Mouse (Mus musculus): ENCODE data around the gene Atp6v0c. TPM values are rescaled to one million over a fixed set of nuclear protein-coding genes. Genes with fewer than 3 reads are reported as not detected.
A peak's percentile ranks its signal among the peaks of the same experiment; 100 is the strongest.

Gene Atp6v0c
- polyA plus RNA-seq, 1 experiment from 2014 or later, result 434 TPM

GRCm38 (mm10) chr17:24149421-24149820, 20.1 kb downstream of the Atp6v0c start:
- DNase-seq (ENCODE audit: low spot score) (no peak), ATAC-seq (ENCODE audit: insufficient number of reproducible peaks, low FRiP score, low TSS enrichment, low read depth) (no peak)
- no peak overlapping the region for H3K27ac ChIP-seq (replicated peaks; ENCODE audit: low read depth, low read length)
- H3K27me3 ChIP-seq (ENCODE audit: control insufficient read depth, insufficient read depth, low read length), result no peaks in the 10 kb centered on the region
- no peak overlapping the region for H3K4me2 ChIP-seq (ENCODE audit: low read depth, severe bottlenecking)
- 91% methylated on average over 7 of the region's 7 CpGs for WGBS
- H3K36me3 ChIP-seq (ENCODE audit: control insufficient read depth, insufficient read depth, low read length), result no peaks in the 10 kb centered on the region
- peaks cover 3% of the 10 kb centered on the region; the same call in 1 of the 2 replicates for H3K4me1 ChIP-seq (ENCODE audit: control insufficient read depth, insufficient read depth, low read length)
- no peak overlapping the region for H3K4me3 ChIP-seq (ENCODE audit: low read depth, low read length)
- no peaks in the 10 kb centered on the region for H3K9me3 ChIP-seq (ENCODE audit: control insufficient read depth, low read length)
- H3K9ac ChIP-seq (ENCODE audit: low read length), result no peak overlapping the region

DNA sequence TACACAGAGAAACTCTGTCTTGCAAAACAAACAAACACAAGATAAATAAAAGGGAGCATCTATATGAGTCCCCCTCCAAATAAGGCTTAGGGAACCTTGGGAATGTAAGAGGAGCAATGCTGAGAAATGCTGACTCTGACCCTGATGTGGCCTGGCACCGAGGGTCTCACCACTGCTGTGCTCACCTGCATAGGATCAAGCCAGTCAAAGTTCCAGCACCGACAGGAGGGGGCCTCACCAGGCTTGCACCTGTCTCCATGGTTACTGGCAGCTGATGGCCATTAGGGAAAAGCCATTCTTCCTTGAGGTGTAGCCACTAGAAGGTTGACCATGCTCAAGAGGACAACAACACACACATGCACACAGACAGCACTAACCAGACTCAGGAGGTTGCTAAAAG, 26.6 kb downstream of the Atp6v0c start:
- 36% methylated on average over 2 of the region's 2 CpGs for WGBS
- H3K4me3 ChIP-seq (ENCODE audit: low read depth, low read length), result no peak overlapping the region

DNA sequence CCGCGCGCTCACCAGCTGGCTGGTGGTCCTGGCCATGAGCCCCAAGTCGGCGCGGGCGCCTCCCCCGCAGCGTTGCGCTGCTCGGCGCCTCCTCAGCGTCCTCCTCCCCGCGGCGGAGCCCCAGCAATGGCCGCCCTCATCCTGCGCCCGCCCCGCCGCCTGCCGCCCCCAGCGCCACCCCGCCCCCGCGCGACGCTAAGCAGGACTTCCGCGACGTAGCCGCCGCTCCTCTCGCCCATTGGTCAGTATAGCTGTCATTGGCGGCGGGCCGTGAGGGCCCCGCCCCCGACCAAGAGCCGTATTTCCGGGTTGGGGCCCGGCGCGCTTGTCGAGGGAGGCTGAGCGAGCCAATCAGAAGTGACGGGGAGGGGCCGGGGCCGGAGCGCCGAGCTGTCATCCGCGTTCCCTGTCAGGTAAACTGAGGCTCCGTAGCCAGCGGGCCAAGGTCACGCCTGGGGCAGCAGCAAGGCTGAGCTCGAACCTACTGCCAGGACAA, 28.0 kb downstream of the Atp6v0c start:
- no peaks in the 10 kb centered on the region for H3K36me3 ChIP-seq (ENCODE audit: control insufficient read depth, insufficient read depth, low read length)
- peak; percentile 96 for DNase-seq (ENCODE audit: low spot score)
- H3K9ac ChIP-seq (ENCODE audit: low read length), result peak overlapping the region; percentile 82
- peak overlapping the region; percentile 57; the same call in 1 of the 2 replicates for H3K27ac ChIP-seq (replicated peaks; ENCODE audit: low read depth, low read length)
- under 1% methylated on average over 44 of the region's 57 CpGs for WGBS
- H3K4me2 ChIP-seq (ENCODE audit: low read depth, severe bottlenecking), result peak overlapping the region; percentile 87
- H3K9me3 ChIP-seq (ENCODE audit: control insufficient read depth, low read length), result no peaks in the 10 kb centered on the region
- no peaks in the 10 kb centered on the region for H3K27me3 ChIP-seq (ENCODE audit: control insufficient read depth, insufficient read depth, low read length)
- peaks cover 4% of the 10 kb centered on the region for H3K4me1 ChIP-seq (ENCODE audit: control insufficient read depth, insufficient read depth, low read length)
- peak overlapping the region; percentile 96 for H3K4me3 ChIP-seq (ENCODE audit: low read depth, low read length)
- ATAC-seq (ENCODE audit: insufficient number of reproducible peaks, low FRiP score, low TSS enrichment, low read depth), result peak; percentile 97

More for the DNA sequence above, 26.6 kb downstream of the Atp6v0c start:
- Histone ChIP-seq H3K9me3 (ENCODE audit: control insufficient read depth, low read length) (no peaks in the 10 kb centered on the region), H3K27ac (replicated peaks; ENCODE audit: low read depth, low read length) (no peak overlapping the region), H3K4me1 (ENCODE audit: control insufficient read depth, insufficient read depth, low read length) (peaks cover 4% of the 10 kb centered on the region), H3K36me3 (ENCODE audit: control insufficient read depth, insufficient read depth, low read length) (no peaks in the 10 kb centered on the region), H3K27me3 (ENCODE audit: control insufficient read depth, insufficient read depth, low read length) (no peaks in the 10 kb centered on the region), H3K4me2 (ENCODE audit: low read depth, severe bottlenecking) (no peak overlapping the region), H3K9ac (ENCODE audit: low read length) (no peak overlapping the region)
- no peak for ATAC-seq (ENCODE audit: insufficient number of reproducible peaks, low FRiP score, low TSS enrichment, low read depth)
- no peak for DNase-seq (ENCODE audit: low spot score)

- H3K36me3 ChIP-seq (ENCODE audit: control insufficient read depth, insufficient read depth, low read length), result no peaks in the 10 kb centered on the region
- no peaks in the 10 kb centered on the region for H3K27me3 ChIP-seq (ENCODE audit: control insufficient read depth, insufficient read depth, low read length)
- ATAC-seq (ENCODE audit: insufficient number of reproducible peaks, low FRiP score, low TSS enrichment, low read depth), result no peak; the same call in 1 of the 2 replicates
- H3K4me2 ChIP-seq (ENCODE audit: low read depth, severe bottlenecking), result peak overlapping the region; percentile 87
- H3K9ac ChIP-seq (ENCODE audit: low read length), result peak overlapping the region; percentile 82
- WGBS, result under 1% methylated on average over 42 of the region's 43 CpGs
- peaks cover 4% of the 10 kb centered on the region for H3K4me1 ChIP-seq (ENCODE audit: control insufficient read depth, insufficient read depth, low read length)
- peak; percentile 50 for DNase-seq (ENCODE audit: low spot score)
- H3K4me3 ChIP-seq (ENCODE audit: low read depth, low read length), result peak overlapping the region; percentile 96
- H3K27ac ChIP-seq (replicated peaks; ENCODE audit: low read depth, low read length), result peak overlapping the region; percentile 57; the same call in 1 of the 2 replicates
- no peaks in the 10 kb centered on the region for H3K9me3 ChIP-seq (ENCODE audit: control insufficient read depth, low read length)
Observed at GRCm38 (mm10) chr17:24140845-24141424, 28.6 kb downstream of the Atp6v0c start.

GRCm38 (mm10) chr17:24139968-24140367, 29.5 kb downstream of the Atp6v0c start:
- Histone ChIP-seq H3K36me3 (ENCODE audit: control insufficient read depth, insufficient read depth, low read length) (no peaks in the 10 kb centered on the region), H3K9ac (ENCODE audit: low read length) (no peak overlapping the region), H3K4me1 (ENCODE audit: control insufficient read depth, insufficient read depth, low read length) (peaks cover 4% of the 10 kb centered on the region), H3K4me3 (ENCODE audit: low read depth, low read length) (peak overlapping the region; percentile 96), H3K9me3 (ENCODE audit: control insufficient read depth, low read length) (no peaks in the 10 kb centered on the region), H3K27ac (replicated peaks; ENCODE audit: low read depth, low read length) (no peak overlapping the region), H3K4me2 (ENCODE audit: low read depth, severe bottlenecking) (peak overlapping the region; percentile 87), H3K27me3 (ENCODE audit: control insufficient read depth, insufficient read depth, low read length) (no peaks in the 10 kb centered on the region)
- ATAC-seq (ENCODE audit: insufficient number of reproducible peaks, low FRiP score, low TSS enrichment, low read depth) (no peak), DNase-seq (ENCODE audit: low spot score) (no peak)
- WGBS, result 91% methylated on average over 4 of the region's 4 CpGs

DNA sequence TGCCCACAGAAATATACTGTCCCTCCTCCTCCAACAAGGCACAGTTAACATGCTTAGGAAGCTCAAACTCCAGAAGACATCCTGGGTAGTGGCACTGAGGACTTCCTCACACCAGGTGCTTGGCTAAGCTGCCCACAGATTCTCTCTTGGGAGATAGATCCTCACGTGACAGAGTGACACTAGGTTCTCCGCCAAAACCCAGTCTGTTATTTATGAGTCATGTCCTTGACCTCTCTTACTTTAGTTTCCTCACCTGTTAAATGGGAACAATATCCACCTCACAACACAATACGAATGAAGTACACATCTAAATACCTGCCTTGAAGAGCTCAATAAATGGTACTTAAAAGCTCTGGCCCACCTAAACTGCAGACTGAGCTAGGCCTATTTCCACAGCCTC, 30.2 kb downstream of the Atp6v0c start:
- 94% methylated on average over 3 of the region's 3 CpGs for WGBS
- H3K4me2 ChIP-seq (ENCODE audit: low read depth, severe bottlenecking), result no peak overlapping the region

GRCm38 (mm10) chr17:24137226-24137880, 32.1 kb downstream of the Atp6v0c start:
- 76% methylated on average over 2 of the region's 2 CpGs for WGBS
- no peaks in the 10 kb centered on the region for H3K36me3 ChIP-seq (ENCODE audit: control insufficient read depth, insufficient read depth, low read length)
- no peak overlapping the region for H3K4me3 ChIP-seq (ENCODE audit: low read depth, low read length)
- ATAC-seq (ENCODE audit: insufficient number of reproducible peaks, low FRiP score, low TSS enrichment, low read depth), result no peak
- H3K9ac ChIP-seq (ENCODE audit: low read length), result no peak overlapping the region
- H3K27me3 ChIP-seq (ENCODE audit: control insufficient read depth, insufficient read depth, low read length), result no peaks in the 10 kb centered on the region
- no peak overlapping the region for H3K27ac ChIP-seq (replicated peaks; ENCODE audit: low read depth, low read length)
- H3K9me3 ChIP-seq (ENCODE audit: control insufficient read depth, low read length), result no peaks in the 10 kb centered on the region
- no peak overlapping the region for H3K4me2 ChIP-seq (ENCODE audit: low read depth, severe bottlenecking)
- H3K4me1 ChIP-seq (ENCODE audit: control insufficient read depth, insufficient read depth, low read length), result peaks cover 4% of the 10 kb centered on the region
- DNase-seq (ENCODE audit: low spot score), result no peak

More for the DNA sequence above, 30.2 kb downstream of the Atp6v0c start:
- ATAC-seq (ENCODE audit: insufficient number of reproducible peaks, low FRiP score, low TSS enrichment, low read depth), result no peak
- H3K9ac ChIP-seq (ENCODE audit: low read length), result no peak overlapping the region
- H3K4me3 ChIP-seq (ENCODE audit: low read depth, low read length), result no peak overlapping the region
- H3K9me3 ChIP-seq (ENCODE audit: control insufficient read depth, low read length), result no peaks in the 10 kb centered on the region
- DNase-seq (ENCODE audit: low spot score), result no peak
- H3K36me3 ChIP-seq (ENCODE audit: control insufficient read depth, insufficient read depth, low read length), result no peaks in the 10 kb centered on the region
- H3K27ac ChIP-seq (replicated peaks; ENCODE audit: low read depth, low read length), result no peak overlapping the region
- no peaks in the 10 kb centered on the region for H3K27me3 ChIP-seq (ENCODE audit: control insufficient read depth, insufficient read depth, low read length)
- peaks cover 4% of the 10 kb centered on the region for H3K4me1 ChIP-seq (ENCODE audit: control insufficient read depth, insufficient read depth, low read length)

DNA sequence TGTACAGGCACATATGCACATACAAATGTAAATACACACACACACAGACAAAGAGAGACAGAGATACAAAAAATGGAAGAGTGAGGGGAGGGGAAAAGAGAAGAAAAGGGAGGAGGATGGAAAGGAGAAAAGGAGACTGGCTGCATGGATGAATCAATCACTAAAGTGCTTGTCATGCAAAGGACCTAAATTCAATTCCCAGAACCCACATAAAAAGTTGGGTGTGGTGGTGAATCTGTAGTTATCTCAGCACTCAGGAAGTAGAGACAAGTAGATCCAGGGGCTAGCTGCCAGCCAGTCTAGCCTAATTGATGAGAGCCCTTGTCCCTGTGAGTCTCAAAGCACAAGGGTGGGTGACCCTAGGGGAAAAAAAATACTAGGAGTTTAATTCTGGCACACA, 35.4 kb downstream of the Atp6v0c start:
- Histone ChIP-seq H3K27ac (replicated peaks; ENCODE audit: low read depth, low read length) (no peak overlapping the region), H3K4me2 (ENCODE audit: low read depth, severe bottlenecking) (no peak overlapping the region), H3K4me1 (ENCODE audit: control insufficient read depth, insufficient read depth, low read length) (no peaks in the 10 kb centered on the region), H3K9ac (ENCODE audit: low read length) (no peak overlapping the region), H3K4me3 (ENCODE audit: low read depth, low read length) (no peak overlapping the region), H3K36me3 (ENCODE audit: control insufficient read depth, insufficient read depth, low read length) (no peaks in the 10 kb centered on the region), H3K27me3 (ENCODE audit: control insufficient read depth, insufficient read depth, low read length) (no peaks in the 10 kb centered on the region), H3K9me3 (ENCODE audit: control insufficient read depth, low read length) (no peaks in the 10 kb centered on the region)
- ATAC-seq (ENCODE audit: insufficient number of reproducible peaks, low FRiP score, low TSS enrichment, low read depth) (no peak), DNase-seq (ENCODE audit: low spot score) (no peak)
